Mouse (Mus musculus): ENCODE data around the gene Npff. TPM values are rescaled to one million over a fixed set of nuclear protein-coding genes. Genes with fewer than 3 reads are reported as not detected.

The Npff gene
- polyA plus RNA-seq, 1 experiment from 2014 or later = 0.42 TPM

DNA sequence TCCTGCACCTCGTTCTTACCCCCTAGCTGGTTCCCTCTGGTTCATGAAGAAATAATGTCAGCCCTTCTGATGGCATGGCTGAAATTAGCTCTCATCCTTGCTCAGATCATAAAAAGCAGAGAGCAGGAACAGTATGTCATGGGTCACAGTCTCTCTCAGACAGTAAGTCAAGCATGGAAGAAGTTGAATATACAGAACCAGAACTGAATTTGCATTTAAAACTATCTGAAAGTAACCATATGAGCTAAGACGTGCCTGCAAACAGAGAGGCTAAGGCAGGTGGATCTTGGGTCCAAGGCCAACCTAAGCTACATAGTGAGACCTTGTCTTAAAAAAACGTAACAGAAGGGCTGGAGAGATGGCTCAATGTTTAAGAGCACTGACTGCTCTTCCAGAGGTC is 11.7 kb downstream of the Npff start:
- H3K9ac ChIP-seq (replicated peaks) = no peak overlapping the region
- H3K4me3 ChIP-seq (ENCODE audit: low read depth, low read length) = no peak overlapping the region
- TF ChIP-seq CTCF (IDR thresholded peaks at IDR 0.05; ENCODE audit: low read depth) (no peak), EP300 (IDR thresholded peaks at IDR 0.05; ENCODE audit: low read depth) (no peak)
- 0 out of 2 replicates have a peak, but pooled peaks cover 5% of the 10 kb centered on the region for H3K27me3 ChIP-seq (ENCODE audit: insufficient read depth, low read length)
- peaks cover 25% of the 10 kb centered on the region for H3K4me1 ChIP-seq (ENCODE audit: insufficient read depth)
- ATAC-seq (no peak), DNase-seq (no peak)
- H3K4me2 ChIP-seq (ENCODE audit: low read depth, low read length) = no peak overlapping the region
- no peak overlapping the region for H3K27ac ChIP-seq (ENCODE audit: low read depth)
- no peaks in the 10 kb centered on the region for H3K36me3 ChIP-seq (replicated peaks; ENCODE audit: insufficient read depth, low read length)
- no peaks in the 10 kb centered on the region for H3K9me3 ChIP-seq (ENCODE audit: low read length)
- 62% methylated on average over 3 of the region's 3 CpGs for WGBS (ENCODE audit: insufficient replicate concordance)

DNA sequence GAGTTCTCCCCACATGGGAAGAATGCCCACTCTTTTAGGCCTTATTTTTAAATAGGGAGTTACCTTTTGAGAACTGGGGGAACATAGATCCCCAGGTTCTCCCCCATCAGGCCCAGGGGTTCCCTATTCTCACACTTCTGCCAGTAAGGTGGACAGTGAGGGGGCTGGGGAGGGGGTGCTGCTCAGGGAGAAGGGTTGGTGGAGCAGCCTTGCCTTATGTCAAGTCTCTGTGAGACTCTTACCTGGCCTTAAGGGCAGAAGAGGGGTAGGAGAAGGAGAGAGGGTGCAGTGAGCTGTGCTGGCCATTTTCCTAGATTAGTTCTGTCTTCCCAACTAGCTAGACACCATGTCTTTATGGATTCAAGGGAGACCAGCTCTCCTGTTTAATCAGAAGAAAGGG is 12.3 kb downstream of the Npff start:
- Histone ChIP-seq H3K4me3 (ENCODE audit: low read depth, low read length) (no peak overlapping the region), H3K27me3 (ENCODE audit: insufficient read depth, low read length) (0 out of 2 replicates have a peak, but pooled peaks cover 5% of the 10 kb centered on the region), H3K9me3 (ENCODE audit: low read length) (no peaks in the 10 kb centered on the region), H3K4me1 (ENCODE audit: insufficient read depth) (peaks cover 23% of the 10 kb centered on the region), H3K4me2 (ENCODE audit: low read depth, low read length) (no peak overlapping the region), H3K36me3 (replicated peaks; ENCODE audit: insufficient read depth, low read length) (no peaks in the 10 kb centered on the region), H3K27ac (ENCODE audit: low read depth) (no peak overlapping the region), H3K9ac (replicated peaks) (no peak overlapping the region)
- DNase-seq = no peak
- ATAC-seq = no peak
- no peak for TF ChIP-seq CTCF (IDR thresholded peaks at IDR 0.05; ENCODE audit: low read depth)
- TF ChIP-seq EP300 (IDR thresholded peaks at IDR 0.05; ENCODE audit: low read depth) = no peak

DNA sequence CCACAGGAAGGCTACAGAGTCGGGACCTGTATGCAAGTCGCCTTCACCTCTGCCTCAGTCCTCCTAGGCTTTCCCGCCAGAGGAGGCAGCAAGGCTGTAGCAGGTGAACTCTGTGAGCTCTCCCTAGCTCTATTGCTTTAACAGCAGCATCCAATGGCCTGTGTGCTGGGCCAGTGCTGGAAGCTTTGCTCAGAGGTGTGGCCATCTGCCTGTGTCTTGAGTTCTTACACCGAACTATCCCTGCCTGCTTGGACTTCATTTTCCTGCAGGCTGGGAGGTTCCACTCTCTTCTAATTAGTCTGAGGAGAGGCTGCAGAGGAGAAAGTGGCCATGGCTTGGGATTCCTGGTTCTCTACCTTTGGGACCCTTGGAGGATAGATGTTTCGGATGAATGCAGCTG is 12.7 kb downstream of the Npff start:
- WGBS (ENCODE audit: insufficient replicate concordance) = 65% methylated on average over 5 of the region's 5 CpGs
- H3K4me2 ChIP-seq (ENCODE audit: low read depth, low read length) = no peak overlapping the region

DNA sequence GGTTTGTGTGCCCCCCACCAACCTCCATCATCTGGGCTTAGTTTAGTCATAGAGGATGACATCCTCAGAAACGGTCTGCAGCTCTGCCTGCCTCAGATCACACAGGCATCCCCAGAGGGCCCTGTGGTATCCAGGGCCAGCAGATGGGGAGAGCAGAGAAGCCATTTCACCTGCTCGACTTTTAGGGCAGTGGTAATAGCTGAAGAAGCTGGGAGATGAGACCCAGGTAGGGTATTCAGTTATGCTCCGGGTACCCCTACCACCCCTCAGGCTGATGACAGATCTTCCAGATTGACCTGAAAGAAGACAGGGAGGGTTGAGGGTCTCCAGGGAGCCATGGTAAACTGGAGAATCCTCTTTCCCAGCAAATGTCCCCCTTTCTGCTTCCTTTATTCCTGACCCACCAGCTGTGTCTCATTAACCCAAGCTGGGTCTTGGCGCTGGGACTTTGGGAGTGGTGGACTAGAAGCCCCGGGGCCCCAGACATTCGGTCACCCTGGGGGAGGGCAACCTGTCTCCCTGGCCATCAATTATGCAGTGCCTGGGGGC is 13.4 kb downstream of the Npff start:
- 40% methylated on average over 6 of the region's 6 CpGs for WGBS (ENCODE audit: insufficient replicate concordance)
- TF ChIP-seq EP300 (IDR thresholded peaks at IDR 0.05; ENCODE audit: low read depth) = no peak
- no peak for TF ChIP-seq CTCF (IDR thresholded peaks at IDR 0.05; ENCODE audit: low read depth)
- Histone ChIP-seq H3K4me2 (ENCODE audit: low read depth, low read length) (peak overlapping the region; percentile 97; the same call in 1 of the 2 replicates), H3K36me3 (replicated peaks; ENCODE audit: insufficient read depth, low read length) (no peaks in the 10 kb centered on the region), H3K27me3 (ENCODE audit: insufficient read depth, low read length) (0 out of 2 replicates have a peak, but pooled peaks cover 5% of the 10 kb centered on the region), H3K9me3 (ENCODE audit: low read length) (no peaks in the 10 kb centered on the region), H3K4me3 (ENCODE audit: low read depth, low read length) (no peak overlapping the region), H3K9ac (replicated peaks) (0 out of 2 replicates have a peak overlapping the region, but pooled peaks have one; percentile 58), H3K4me1 (ENCODE audit: insufficient read depth) (peaks cover 15% of the 10 kb centered on the region), H3K27ac (ENCODE audit: low read depth) (no peak overlapping the region)
- no peak for ATAC-seq
- no peak for DNase-seq

More for the DNA sequence above, 12.7 kb downstream of the Npff start:
- peaks cover 21% of the 10 kb centered on the region for H3K4me1 ChIP-seq (ENCODE audit: insufficient read depth)
- H3K27me3 ChIP-seq (ENCODE audit: insufficient read depth, low read length) = 0 out of 2 replicates have a peak, but pooled peaks cover 5% of the 10 kb centered on the region
- ATAC-seq (no peak), DNase-seq (no peak)
- no peaks in the 10 kb centered on the region for H3K9me3 ChIP-seq (ENCODE audit: low read length)
- H3K4me3 ChIP-seq (ENCODE audit: low read depth, low read length) = no peak overlapping the region
- no peak for TF ChIP-seq CTCF (IDR thresholded peaks at IDR 0.05; ENCODE audit: low read depth)
- no peak for TF ChIP-seq EP300 (IDR thresholded peaks at IDR 0.05; ENCODE audit: low read depth)
- H3K9ac ChIP-seq (replicated peaks) = no peak overlapping the region
- H3K27ac ChIP-seq (ENCODE audit: low read depth) = no peak overlapping the region
- H3K36me3 ChIP-seq (replicated peaks; ENCODE audit: insufficient read depth, low read length) = no peaks in the 10 kb centered on the region

DNA sequence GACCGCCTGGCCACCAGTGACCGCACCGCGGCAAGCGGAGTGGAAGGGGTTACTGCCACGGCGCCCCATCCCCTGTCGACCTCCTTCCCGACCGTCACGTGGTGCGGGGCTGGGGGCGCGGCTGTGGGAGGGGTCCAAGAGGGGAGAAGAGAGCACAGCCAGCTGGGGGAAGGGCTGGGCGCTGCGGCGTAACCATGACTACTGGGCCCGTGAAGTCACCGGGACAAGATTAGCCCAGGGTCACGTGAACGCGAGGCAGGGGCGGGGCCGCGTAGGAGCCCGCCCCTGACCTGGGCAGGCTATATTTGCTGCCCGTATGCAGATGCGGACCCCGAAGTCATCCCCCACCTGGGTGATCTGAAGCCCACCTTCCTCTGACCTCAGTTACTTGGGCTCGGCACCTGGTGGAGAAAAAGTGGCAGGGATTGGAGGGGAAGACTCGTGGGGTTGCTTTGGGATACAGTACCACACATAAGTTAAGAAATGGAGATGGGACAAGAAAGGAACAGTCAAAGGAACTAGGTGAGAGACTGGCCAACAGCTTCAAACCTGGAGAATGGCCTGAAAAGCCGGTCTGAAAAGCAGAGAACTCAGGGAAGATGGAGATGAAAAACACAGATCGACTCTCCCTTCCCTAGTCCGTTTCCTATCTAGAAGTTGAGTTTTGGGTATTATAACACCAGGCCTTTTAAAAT is 14.0 kb downstream of the Npff start:
- H3K4me1 ChIP-seq (ENCODE audit: insufficient read depth) = peaks cover 10% of the 10 kb centered on the region
- TF ChIP-seq EP300 (IDR thresholded peaks at IDR 0.05; ENCODE audit: low read depth) (no peak), CTCF (IDR thresholded peaks at IDR 0.05; ENCODE audit: low read depth) (no peak)
- peak overlapping the region; percentile 64 for H3K4me3 ChIP-seq (ENCODE audit: low read depth, low read length)
- 5% methylated on average over 32 of the region's 34 CpGs for WGBS (ENCODE audit: insufficient replicate concordance)
- H3K36me3 ChIP-seq (replicated peaks; ENCODE audit: insufficient read depth, low read length) = no peaks in the 10 kb centered on the region
- H3K4me2 ChIP-seq (ENCODE audit: low read depth, low read length) = peak overlapping the region; percentile 97
- no peaks in the 10 kb centered on the region for H3K9me3 ChIP-seq (ENCODE audit: low read length)
- ATAC-seq = peak; percentile 92
- H3K9ac ChIP-seq (replicated peaks) = peak overlapping the region; percentile 58
- no peak overlapping the region for H3K27ac ChIP-seq (ENCODE audit: low read depth)
- DNase-seq = peak; percentile 85
- H3K27me3 ChIP-seq (ENCODE audit: insufficient read depth, low read length) = no peaks in the 10 kb centered on the region

DNA sequence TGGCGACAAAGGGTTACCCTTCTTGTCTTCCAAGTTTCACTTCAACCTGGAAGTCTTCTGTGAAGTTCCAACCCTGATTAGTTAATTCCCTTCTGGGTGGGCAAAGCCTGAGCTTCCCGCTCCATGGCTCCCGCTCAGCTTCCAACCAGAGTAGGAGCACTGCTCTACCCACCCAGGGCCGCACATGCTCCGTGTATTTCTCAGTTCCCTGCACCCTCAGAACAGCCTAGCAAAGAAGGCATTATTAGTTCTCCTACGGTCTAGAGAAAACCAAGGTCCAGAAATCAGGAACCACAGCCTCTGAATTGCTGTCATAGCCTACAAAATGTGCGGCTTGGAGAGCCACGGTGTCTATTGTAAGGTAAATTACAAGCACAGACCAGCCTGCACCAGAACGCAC is 14.6 kb downstream of the Npff start:
- TF ChIP-seq CTCF (IDR thresholded peaks at IDR 0.05; ENCODE audit: low read depth) = no peak
- no peak for TF ChIP-seq EP300 (IDR thresholded peaks at IDR 0.05; ENCODE audit: low read depth)
- Histone ChIP-seq H3K9ac (replicated peaks) (peak overlapping the region; percentile 58), H3K27me3 (ENCODE audit: insufficient read depth, low read length) (no peaks in the 10 kb centered on the region), H3K36me3 (replicated peaks; ENCODE audit: insufficient read depth, low read length) (no peaks in the 10 kb centered on the region), H3K4me2 (ENCODE audit: low read depth, low read length) (peak overlapping the region; percentile 97), H3K27ac (ENCODE audit: low read depth) (no peak overlapping the region), H3K4me3 (ENCODE audit: low read depth, low read length) (peak overlapping the region; percentile 64), H3K4me1 (ENCODE audit: insufficient read depth) (peaks cover 10% of the 10 kb centered on the region), H3K9me3 (ENCODE audit: low read length) (no peaks in the 10 kb centered on the region)
- WGBS (ENCODE audit: insufficient replicate concordance) = 14% methylated on average over 9 of the region's 9 CpGs
- ATAC-seq = peak; percentile 33
- DNase-seq = no peak

All from liver, postnatal 0 days (tissue).